Mouse (Mus musculus) lung, adult 2 months (tissue): ENCODE measurements around the gene S1pr5.

ENCODE experiments used
- CTCF ChIP-seq: fragments of 200-500 bp; IDR thresholded peaks from 2 replicates; pipeline ENCODE4 v1.5.1; 2011; ENCODE audit warnings: mild to moderate bottlenecking, low read length, control low read depth; ENCODE audit not compliant: insufficient read depth
- POLR2A ChIP-seq: fragments of 200-500 bp; IDR thresholded peaks from 2 replicates; pipeline ENCODE4 v1.6.1; 2011; ENCODE audit warnings: low read depth, mild to moderate bottlenecking, control low read depth, low read length, borderline replicate concordance; ENCODE audit errors: extremely low read depth

DNA sequence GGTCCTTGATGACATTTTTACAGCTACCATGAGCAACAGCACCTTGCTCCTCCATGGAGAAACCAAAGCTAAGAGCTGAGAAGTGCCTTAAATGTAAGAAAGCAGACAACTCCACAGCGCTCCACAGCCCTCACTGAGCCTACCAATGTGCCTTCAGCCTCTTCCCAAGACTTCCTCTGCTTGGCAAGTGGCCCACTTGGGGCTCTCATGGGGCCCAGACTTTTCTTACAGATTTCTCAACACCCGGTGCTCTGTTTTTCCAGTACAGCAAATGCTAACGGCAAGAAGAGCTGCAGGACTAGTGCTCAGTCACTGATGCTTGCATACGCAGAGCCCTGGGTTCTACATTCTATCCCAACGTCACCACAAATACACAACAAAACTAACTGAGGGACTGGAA, 29.5 kb upstream of the S1pr5 start:
- TF ChIP-seq CTCF: no peak
- no peak for TF ChIP-seq POLR2A
